Mouse (Mus musculus) bone marrow, adult 2 months (tissue): ENCODE measurements around the gene Efna2.

Experiments used
- CTCF ChIP-seq: fragments of 200-500 bp; IDR thresholded peaks from 2 replicates; pipeline ENCODE4 v1.5.1; 2011; ENCODE audit warnings: low read length, control low read depth; ENCODE audit not compliant: control insufficient read depth, insufficient read depth
- POLR2A ChIP-seq: fragments of 200-500 bp; IDR thresholded peaks from 2 replicates; pipeline ENCODE4 v1.6.1; 2011; ENCODE audit warnings: low read depth, mild to moderate bottlenecking, control low read depth, low read length, borderline replicate concordance; ENCODE audit not compliant: control insufficient read depth

DNA sequence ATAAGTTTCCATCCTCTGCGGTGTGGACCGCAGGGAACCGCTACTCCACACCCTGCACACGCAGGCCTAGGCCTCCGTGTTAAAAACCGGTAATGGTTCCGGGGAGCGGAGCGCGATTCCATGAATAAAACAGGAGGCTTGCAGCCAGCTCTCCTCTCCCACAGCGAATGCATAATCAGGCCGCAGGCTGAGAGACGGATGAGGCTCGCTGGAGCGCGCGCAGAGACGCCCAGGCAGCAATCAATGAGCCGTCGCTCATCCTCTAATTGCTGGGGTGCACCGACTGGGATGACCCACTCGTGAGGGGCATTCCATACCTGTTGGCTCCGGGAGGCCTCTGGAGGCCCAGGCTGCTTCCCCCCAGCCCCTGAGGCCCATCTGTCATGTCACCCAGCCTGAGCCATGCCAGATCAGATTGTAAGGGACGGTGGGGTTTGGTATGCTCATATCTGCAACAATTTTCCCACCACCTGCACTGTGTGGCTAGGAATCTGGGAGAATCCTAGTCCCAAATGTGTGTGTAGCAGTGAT is 29.6 kb downstream of the Efna2 start:
- no peak for TF ChIP-seq CTCF
- no peak for TF ChIP-seq POLR2A
